Mouse (Mus musculus) limb, embryonic 11.5 days (tissue): ENCODE data around the gene Olfr535. TPM values are rescaled to one million over a fixed set of nuclear protein-coding genes. Genes with fewer than 3 reads are reported as not detected.
"Not testable (repeated sequence)": the region's sequence is repeated elsewhere in the genome, so short reads cannot be mapped to it uniquely, and the experiment has no call there.

Source experiments
- ATAC-seq: fragments of 200-750 bp; cut with Nextera tagmentation; 2 replicates; pipeline ENCODE4 v1.8.0; 2017; ENCODE audit warnings: low read depth; ENCODE audit not compliant: insufficient number of reproducible peaks, low FRiP score, low TSS enrichment
- DNase-seq: peaks from one replicate; pipeline ENCODE4 v3.0.0-alpha.2; 2015; ENCODE audit warnings: low spot score
- H3K27ac ChIP-seq: fragments of 300-500 bp; sonication (generic); replicated peaks from 2 replicates; pipeline ENCODE4 v1.5.1; 2014; ENCODE audit warnings: low read depth, mild to moderate bottlenecking, low read length
- H3K27me3 ChIP-seq: fragments of 300-500 bp; sonication (generic); 2 replicates; pipeline ENCODE4 v1.6.1; 2014; ENCODE audit warnings: mild to moderate bottlenecking, low read length, mixed read lengths; ENCODE audit not compliant: control insufficient read depth, insufficient read depth
- H3K36me3 ChIP-seq: fragments of 300-500 bp; sonication (generic); 2 replicates; pipeline ENCODE4 v1.6.1; 2014; ENCODE audit warnings: mild to moderate bottlenecking, low read length, moderate library complexity, mixed read lengths; ENCODE audit not compliant: control insufficient read depth, insufficient read depth
- H3K4me1 ChIP-seq: fragments of 300-500 bp; sonication (generic); 2 replicates; pipeline ENCODE4 v1.6.1; 2014; ENCODE audit warnings: low read length, mixed read lengths; ENCODE audit not compliant: control insufficient read depth, insufficient read depth
- H3K4me2 ChIP-seq: fragments of 300-500 bp; sonication (generic); 2 replicates; pipeline ENCODE4 v1.6.1; 2014; ENCODE audit warnings: low read depth, mild to moderate bottlenecking, moderate library complexity; ENCODE audit not compliant: severe bottlenecking
- H3K4me3 ChIP-seq: fragments of 300-500 bp; sonication (generic); 2 replicates; pipeline ENCODE4 v1.5.1; 2014; ENCODE audit warnings: low read depth, low read length
- H3K9ac ChIP-seq: fragments of 300-500 bp; sonication (generic); 2 replicates; pipeline ENCODE4 v1.6.1; 2014; ENCODE audit warnings: mild to moderate bottlenecking, low read length
- H3K9me3 ChIP-seq: fragments of 300-500 bp; sonication (generic); 2 replicates; pipeline ENCODE4 v1.6.1; 2016; ENCODE audit warnings: low read length; ENCODE audit not compliant: control insufficient read depth
- WGBS: fragments of 180-500 bp; shearing (Covaris S2); extraction: QIAGEN DNeasy Blood & Tissue Kit; methylation state at CpG from one replicate; pipeline ENCODE4 v1.1.7; 2014; 5-methylcytosine and 5-hydroxymethylcytosine counted together
- polyA plus RNA-seq: library from polyadenylated mRNA; unstranded; fragments of >200 nt; fragmentation: Nextera tagmentation; extraction: Ambion mirVana; gene quantifications from 2 replicates; pipeline ENCODE4 v1.2.1, GENCODE M21; 2014

Gene Olfr535
- polyA plus RNA-seq: not detected in 2 replicates

DNA sequence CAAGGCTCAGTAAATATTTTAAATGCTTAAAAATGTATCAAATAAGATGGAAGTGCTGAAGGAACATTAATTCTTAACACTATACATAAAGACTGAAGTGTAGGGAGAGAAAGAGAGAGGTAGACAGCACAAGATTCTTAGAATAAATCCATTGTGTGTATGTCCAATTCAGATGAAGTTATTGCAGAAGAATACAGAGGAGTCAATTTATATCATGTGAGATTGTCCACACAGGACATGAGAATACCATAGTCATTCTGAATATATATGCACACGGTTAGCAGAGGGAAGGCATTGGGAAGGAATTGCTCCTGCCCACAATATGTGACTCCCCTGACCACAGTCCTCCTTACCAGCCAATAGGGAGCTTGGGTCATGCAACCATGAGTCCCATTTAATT, at the start of gene Olfr535:
Olfr535 (plus strand) TSS at position 301 of the 400 bp plus-strand sequence.
- no peak within 1 kb of the TSS for H3K4me2 ChIP-seq
- ATAC-seq (no peak), DNase-seq (no peak)
- no peaks in the 10 kb centered on the region for H3K4me1 ChIP-seq
- H3K27ac ChIP-seq: no peak within 1 kb of the TSS
- H3K4me3 ChIP-seq: no peak within 1 kb of the TSS
- H3K9ac ChIP-seq: no peak within 1 kb of the TSS
- 84% methylated on average over 1 of the region's 1 CpGs for WGBS
- no peaks in the 10 kb centered on the region for H3K36me3 ChIP-seq
- H3K27me3 ChIP-seq: no peaks in the 10 kb centered on the region
- no peaks in the 10 kb centered on the region for H3K9me3 ChIP-seq

DNA sequence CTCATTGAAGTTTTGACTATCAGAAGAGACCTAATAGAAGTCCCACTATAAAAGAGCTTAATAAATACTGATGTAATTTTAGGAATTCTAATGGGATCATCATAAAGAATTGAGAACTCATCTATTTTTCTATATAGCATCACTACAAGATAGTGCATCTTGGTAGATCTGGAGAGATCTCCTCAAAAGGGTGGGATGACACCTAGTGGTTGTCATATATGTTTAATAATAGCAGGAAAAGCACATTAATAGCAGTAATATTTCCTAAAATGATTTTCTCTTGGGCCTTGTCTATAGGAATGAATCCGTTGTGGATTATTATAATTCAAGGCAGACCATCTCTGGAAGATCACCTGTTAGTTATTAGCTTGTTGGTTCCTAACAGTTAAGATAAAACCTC, 40.9 kb upstream of the Olfr535 start:
- no peak for ATAC-seq
- Histone ChIP-seq H3K9ac (no peak overlapping the region), H3K4me1 (no peaks in the 10 kb centered on the region), H3K27me3 (no peaks in the 10 kb centered on the region), H3K4me2 (no peak overlapping the region), H3K36me3 (no peaks in the 10 kb centered on the region), H3K27ac (no peak overlapping the region), H3K9me3 (no peaks in the 10 kb centered on the region), H3K4me3 (no peak overlapping the region)
- no peak for DNase-seq
- WGBS: 81% methylated on average over 1 of the region's 1 CpGs

DNA sequence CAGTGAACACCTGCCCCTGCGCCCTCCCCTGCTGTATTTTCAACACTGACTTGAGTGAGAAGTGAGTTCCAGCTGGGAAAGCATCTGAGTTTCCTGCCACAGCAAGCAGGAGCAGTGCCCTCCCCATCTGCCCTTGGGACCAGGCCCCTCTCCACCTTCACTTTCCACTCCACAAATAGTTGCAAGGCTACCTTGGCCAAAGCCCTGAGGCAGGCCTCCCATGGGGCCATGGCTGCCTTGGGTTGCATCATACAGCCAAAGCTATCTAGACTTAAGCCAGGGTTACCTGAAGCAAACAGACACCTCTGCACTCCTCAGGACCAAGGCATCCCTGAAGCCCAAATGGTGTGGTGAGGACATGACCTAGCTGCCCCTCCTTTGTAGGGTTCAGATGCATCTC, 20.9 kb upstream of the Olfr535 start, which contains the start of gene Olfr533:
Olfr533 (plus strand) TSS at position 301 of the 400 bp plus-strand sequence.
- ATAC-seq, H3K4me3 ChIP-seq, DNase-seq, H3K9me3 ChIP-seq, H3K4me1 ChIP-seq, H3K4me2 ChIP-seq, H3K36me3 ChIP-seq, H3K27me3 ChIP-seq, H3K27ac ChIP-seq, H3K9ac ChIP-seq: not testable (repeated sequence)
- 64% methylated on average over 1 of the region's 1 CpGs for WGBS

DNA sequence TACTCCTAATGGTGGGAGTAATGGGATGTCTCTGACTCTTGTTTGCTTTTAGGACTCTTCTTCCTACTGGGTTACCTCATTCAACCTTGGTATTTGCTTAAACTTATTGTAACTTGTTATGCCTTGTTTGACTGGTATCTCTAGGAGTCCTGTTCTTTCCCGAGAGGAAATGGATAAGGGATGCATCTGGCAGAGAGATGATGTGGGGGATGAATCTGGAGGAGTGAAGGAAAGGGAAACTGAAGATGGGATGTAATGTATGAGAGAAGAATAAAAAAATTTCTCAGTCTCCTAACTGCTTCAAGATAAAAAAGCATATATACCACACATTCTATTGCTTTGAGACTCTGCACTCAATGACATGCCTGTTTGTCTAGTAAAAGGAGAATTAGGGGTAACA, 6.1 kb upstream of the Olfr535 start:
- no peak overlapping the region for H3K9ac ChIP-seq
- no peak overlapping the region for H3K27ac ChIP-seq
- WGBS: 88% methylated on average over 1 of the region's 1 CpGs
- no peak overlapping the region for H3K4me3 ChIP-seq
- H3K4me1 ChIP-seq: no peaks in the 10 kb centered on the region
- DNase-seq (no peak), ATAC-seq (no peak)
- no peaks in the 10 kb centered on the region for H3K27me3 ChIP-seq
- H3K9me3 ChIP-seq: no peaks in the 10 kb centered on the region
- no peak overlapping the region for H3K4me2 ChIP-seq
- H3K36me3 ChIP-seq: no peaks in the 10 kb centered on the region

DNA sequence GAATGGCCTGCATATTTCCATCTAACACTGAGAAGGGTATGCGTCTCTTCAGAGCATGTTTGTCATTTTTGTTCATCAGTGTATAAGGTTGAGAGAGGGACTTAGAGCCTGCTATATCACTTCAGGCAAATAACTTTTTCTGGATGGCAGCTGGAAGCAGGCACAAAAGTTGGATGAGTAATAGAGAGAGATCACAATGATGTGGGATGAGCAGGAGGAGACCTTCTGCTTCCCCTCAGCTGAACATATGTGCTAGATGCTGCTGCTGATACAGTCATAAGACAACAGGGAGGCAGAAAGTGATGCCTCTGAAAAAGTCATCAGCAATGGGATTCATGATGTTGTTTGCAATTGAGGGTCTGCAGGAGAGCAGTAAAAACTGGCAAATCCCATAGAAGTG, 5.3 kb upstream of the Olfr535 start:
- no peaks in the 10 kb centered on the region for H3K36me3 ChIP-seq
- WGBS: 80% methylated on average over 1 of the region's 1 CpGs
- no peak overlapping the region for H3K9ac ChIP-seq
- no peak for ATAC-seq
- H3K4me1 ChIP-seq: no peaks in the 10 kb centered on the region
- H3K27me3 ChIP-seq: no peaks in the 10 kb centered on the region
- DNase-seq: no peak
- H3K4me3 ChIP-seq: no peak overlapping the region
- no peak overlapping the region for H3K4me2 ChIP-seq
- no peaks in the 10 kb centered on the region for H3K9me3 ChIP-seq
- no peak overlapping the region for H3K27ac ChIP-seq

DNA sequence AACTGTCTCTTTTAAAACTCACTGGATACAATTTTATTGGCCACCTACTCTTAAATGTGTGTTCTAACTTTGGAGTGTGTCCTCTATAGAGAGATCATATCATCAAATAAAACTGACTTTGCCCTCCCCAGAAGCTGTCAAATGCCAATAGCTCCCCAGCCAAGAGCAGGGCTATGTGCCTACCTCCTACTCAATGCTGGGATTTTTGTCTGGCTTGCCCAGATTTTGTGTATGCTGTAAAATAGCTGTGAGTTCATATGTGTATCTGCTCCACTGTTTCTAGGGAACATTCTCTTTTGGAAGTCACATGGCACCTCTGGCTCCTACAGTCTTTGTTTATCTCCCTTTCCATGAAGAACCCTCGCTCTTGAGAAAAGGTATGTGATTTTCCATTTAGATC, 5.0 kb downstream of the Olfr535 start:
- H3K4me3 ChIP-seq: no peak overlapping the region
- no peaks in the 10 kb centered on the region for H3K27me3 ChIP-seq
- no peaks in the 10 kb centered on the region for H3K36me3 ChIP-seq
- H3K9me3 ChIP-seq: no peaks in the 10 kb centered on the region
- H3K4me2 ChIP-seq: no peak overlapping the region
- WGBS: 70% methylated on average over 1 of the region's 1 CpGs
- DNase-seq (no peak), ATAC-seq (no peak)
- no peak overlapping the region for H3K9ac ChIP-seq
- no peak overlapping the region for H3K27ac ChIP-seq
- H3K4me1 ChIP-seq: no peaks in the 10 kb centered on the region

DNA sequence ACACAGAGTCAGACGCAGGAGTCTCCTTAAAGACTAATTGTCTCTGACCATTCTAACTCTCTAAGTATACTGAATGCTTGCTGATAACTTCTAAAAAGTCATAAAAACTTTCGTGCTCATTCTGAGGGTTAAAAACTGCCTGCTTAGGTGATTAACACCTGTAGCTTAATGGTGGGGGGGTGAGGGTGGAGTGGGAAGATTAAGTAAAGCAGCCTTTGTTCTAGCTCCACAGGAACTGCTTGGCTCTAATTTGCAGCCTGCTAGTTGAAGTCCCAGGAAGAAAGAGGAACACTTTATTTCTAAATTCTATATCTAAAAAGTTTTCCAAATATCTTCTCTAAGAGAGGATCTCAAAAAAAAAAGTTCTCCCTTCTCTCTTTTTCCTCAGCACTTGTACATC, 10.2 kb downstream of the Olfr535 start:
- DNase-seq (no peak), ATAC-seq (no peak)
- H3K4me1 ChIP-seq: no peaks in the 10 kb centered on the region
- no peak overlapping the region for H3K4me3 ChIP-seq
- no peaks in the 10 kb centered on the region for H3K27me3 ChIP-seq
- no peaks in the 10 kb centered on the region for H3K36me3 ChIP-seq
- H3K4me2 ChIP-seq: no peak overlapping the region
- H3K9me3 ChIP-seq: no peaks in the 10 kb centered on the region
- WGBS: 15% methylated on average over 2 of the region's 2 CpGs
- no peak overlapping the region for H3K27ac ChIP-seq
- H3K9ac ChIP-seq: no peak overlapping the region

DNA sequence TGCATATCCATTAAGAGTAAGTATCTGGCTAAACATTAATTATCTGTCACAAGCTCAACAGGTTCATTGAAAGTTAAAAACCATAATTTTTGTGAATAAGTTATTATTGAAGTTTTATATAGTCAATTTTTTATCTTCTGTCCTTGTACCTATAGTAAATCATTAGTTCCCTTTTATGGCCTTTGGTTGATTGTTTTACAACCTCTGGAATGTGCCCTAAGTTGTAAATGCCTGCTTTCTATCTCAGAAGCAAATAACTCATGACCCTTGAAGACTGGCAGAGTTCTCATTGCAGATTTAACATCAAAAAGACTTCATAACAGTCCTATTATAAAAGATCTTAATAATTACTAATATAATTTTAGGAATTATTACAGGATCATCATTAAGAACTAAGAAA, 10.7 kb downstream of the Olfr535 start:
- H3K4me2 ChIP-seq: no peak overlapping the region

DNA sequence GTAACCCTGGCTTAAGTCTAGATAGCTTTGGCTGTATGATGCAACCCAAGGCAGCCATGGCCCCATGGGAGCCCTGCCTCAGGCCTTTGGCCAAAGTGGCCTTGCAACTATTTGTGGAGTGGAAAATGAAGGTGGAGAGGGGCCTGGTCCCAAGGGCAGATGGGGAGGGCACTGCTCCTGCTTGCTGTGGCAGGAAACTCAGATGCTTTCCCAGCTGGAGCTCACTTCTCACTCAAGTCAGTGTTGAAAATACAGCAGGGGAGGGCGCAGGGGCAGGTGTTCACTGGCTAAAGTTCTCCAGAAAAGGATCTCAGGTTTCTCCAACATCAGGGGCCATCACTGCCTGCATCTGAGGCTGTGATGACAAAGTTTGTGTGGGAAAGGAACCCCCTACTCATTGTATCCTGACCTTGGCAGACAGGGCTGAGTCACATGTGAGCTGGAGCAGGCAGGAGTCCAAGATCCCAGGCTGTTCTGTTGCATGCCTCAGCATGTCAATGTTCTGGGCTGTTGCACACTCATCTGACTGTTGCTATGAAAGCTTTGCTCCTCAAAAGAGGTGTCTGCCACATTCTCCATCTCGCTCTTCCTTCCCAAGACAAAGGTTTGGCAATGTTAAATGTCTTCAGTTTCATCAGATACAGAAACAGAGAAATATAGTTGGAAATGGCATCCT, 23.5 kb downstream of the Olfr535 start, which contains the start of gene Olfr536:
Olfr536 (minus strand) TSS at position 51 of the 676 bp plus-strand sequence.
- not testable (repeated sequence) for H3K27me3 ChIP-seq, H3K27ac ChIP-seq, H3K4me3 ChIP-seq, H3K4me1 ChIP-seq, DNase-seq, H3K9ac ChIP-seq, H3K4me2 ChIP-seq, H3K36me3 ChIP-seq, ATAC-seq, H3K9me3 ChIP-seq
- 90% methylated on average over 2 of the region's 2 CpGs for WGBS

More for the DNA sequence above, 10.7 kb downstream of the Olfr535 start:
- no peaks in the 10 kb centered on the region for H3K4me1 ChIP-seq
- H3K36me3 ChIP-seq: no peaks in the 10 kb centered on the region
- no peak overlapping the region for H3K9ac ChIP-seq
- H3K4me3 ChIP-seq: no peak overlapping the region
- no peak overlapping the region for H3K27ac ChIP-seq
- no peak for ATAC-seq
- no peak for DNase-seq
- no peaks in the 10 kb centered on the region for H3K27me3 ChIP-seq
- H3K9me3 ChIP-seq: no peaks in the 10 kb centered on the region
